Mouse (Mus musculus): ENCODE results near the gene Kcnj2.

- TF ChIP-seq CTCF (IDR thresholded peaks at IDR 0.05; ENCODE audit: low read depth) (no peak), EP300 (IDR thresholded peaks at IDR 0.05; ENCODE audit: low read depth) (no peak)
Measured at GRCm38 (mm10) chr11:111022681-111023281, 43.2 kb upstream of the Kcnj2 start.
